Mouse (Mus musculus) heart, adult 2 months (tissue): ENCODE data around the gene Fance.

Experiments used
- CTCF ChIP-seq: fragments of 200-600 bp; IDR thresholded peaks from 2 replicates; pipeline ENCODE4 v1.8.1; 2022; ENCODE audit warnings: antibody characterized with exemption, mild to moderate bottlenecking, moderate library complexity
- EP300 ChIP-seq: fragments of 200-500 bp; IDR thresholded peaks from 2 replicates; pipeline ENCODE4 v1.6.1; 2011; ENCODE audit warnings: low read depth, low read length, control low read depth; ENCODE audit not compliant: insufficient read depth
- POLR2A ChIP-seq: fragments of 200-500 bp; IDR thresholded peaks from 2 replicates; pipeline ENCODE4 v1.6.1; 2011; ENCODE audit warnings: mild to moderate bottlenecking, low read depth, low read length, control low read depth; ENCODE audit not compliant: insufficient read depth

- TF ChIP-seq POLR2A (no peak), CTCF (no peak), EP300 (no peak)
These were observed 50.2 kb downstream of the Fance start for GRCm38 (mm10) chr17:28363507-28363906.
